Mouse (Mus musculus) frontal cortex, postnatal 14 days (tissue): ENCODE results near the gene Zfp426.

Experiments used
- DNase-seq, 2 experiments: peaks; one replicate each; pipeline ENCODE4 v3.0.0; 2022; ENCODE audit warnings: low spot score in 2 of 2

Gene Zfp426

DNA sequence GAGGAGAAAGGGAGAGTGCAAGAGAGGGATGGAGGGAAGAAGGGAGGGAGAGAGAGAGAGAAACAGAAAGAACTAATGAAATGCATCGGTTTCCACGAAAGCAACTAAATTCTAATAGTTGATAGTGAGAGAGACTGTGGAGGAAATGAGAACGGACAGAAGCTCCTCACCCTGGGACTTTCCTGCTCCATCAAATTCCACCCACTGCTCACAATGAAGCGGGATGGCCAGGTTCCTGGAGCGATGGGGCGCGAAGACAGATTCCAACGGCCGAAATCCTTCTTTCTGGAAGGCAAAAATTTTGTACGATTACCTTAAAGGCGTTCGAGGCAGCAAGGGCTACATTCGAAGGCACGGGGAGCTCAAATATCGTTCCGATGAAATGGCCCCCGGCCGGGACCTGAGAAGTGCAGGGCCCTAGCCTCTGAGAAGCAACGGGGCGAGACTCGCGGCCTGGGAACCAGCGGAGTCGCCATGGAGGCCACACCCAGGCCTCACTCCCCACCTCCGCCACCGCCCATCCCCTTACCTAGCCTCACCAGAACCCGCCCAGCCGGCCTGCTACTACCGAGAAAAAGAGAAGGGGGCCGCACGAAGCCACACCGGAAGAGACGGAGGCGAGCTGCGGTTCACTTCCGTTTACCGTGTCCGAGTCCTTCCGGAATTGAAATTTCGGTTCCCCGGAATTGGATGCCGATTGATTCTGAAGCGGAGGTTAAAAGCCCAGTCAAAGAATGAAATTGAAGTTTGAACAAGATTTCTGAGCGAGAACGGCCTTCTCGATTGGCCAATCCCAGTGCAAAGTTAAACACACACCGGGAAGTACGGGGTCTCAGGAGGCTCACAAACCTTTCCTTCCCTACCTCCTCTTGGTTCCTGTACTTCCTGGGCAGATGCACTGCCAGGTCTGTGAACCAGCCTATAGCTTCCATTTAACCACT, 32.9 kb downstream of the Zfp426 start, which contains the start of gene Zfp26:
Zfp26 (minus strand) TSS at position 786 of the 941 bp plus-strand sequence.
- DNase-seq, result peak; percentile 70 to 71

DNA sequence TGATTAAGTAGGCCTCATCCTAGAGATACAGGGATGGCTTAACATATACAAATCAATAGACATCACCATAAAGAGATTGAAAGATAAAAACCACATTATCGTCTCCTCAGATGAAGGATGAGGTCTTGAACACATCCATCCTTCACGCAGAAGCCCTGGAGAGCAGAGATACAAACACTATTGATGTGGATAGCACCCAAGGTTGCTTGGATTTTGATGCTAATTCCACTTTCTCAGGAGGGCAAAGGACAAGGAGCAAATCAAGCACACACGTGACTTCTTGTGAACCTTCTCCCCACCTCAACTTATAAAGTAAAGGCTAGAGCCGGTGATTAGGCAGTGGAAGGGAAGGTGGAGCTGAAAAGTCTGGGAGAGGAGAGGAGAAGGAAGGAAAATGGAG, 38.9 kb downstream of the Zfp426 start:
- DNase-seq, result no peak

DNA sequence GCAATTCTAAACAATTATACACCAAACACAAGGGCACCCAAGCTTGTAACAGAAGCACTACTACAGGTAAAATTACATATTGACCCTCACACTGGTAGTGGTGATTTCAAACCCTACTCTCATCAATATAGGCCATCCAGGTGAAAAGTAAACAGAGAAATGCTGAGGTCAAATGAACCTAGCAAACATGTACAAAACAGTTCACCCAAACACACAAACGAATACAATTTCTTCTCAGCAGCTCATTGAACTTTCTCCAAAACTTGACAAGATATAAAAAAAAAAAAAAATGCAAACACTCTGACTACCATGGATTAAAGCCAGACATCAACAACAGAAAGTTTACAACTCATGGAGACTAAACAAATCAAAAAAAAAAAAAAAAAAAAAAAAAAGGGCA, 41.1 kb downstream of the Zfp426 start:
- no peak for DNase-seq

DNA sequence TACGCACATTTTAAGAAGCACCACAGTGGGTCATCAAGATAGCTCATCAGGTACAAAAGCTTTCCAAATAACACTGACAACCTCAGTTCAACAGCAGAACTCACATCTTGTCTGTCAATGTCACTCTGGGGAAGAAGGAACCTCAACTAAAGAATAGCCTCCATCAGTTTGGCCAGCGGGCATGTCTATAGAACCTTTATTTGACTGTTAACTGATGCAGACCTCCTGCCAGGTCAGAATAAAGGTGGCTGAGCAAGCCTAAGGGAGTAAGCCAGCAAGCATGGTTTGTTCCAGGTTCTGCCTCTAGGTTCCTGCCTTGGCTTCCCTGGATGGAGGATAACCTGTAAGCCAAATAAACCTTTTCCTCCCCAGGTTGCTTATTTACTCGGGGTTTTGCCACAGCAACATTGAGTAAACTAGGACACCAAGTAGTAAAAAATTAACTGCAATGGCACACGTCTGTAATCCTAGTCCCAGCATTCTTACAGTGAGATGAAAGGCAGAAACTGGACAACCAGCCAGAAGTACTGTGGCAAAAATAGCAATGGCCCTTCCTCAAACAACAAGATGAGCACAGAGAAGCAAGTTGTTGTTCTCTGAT, 49.3 kb downstream of the Zfp426 start:
- no peak for DNase-seq

- DNase-seq, result no peak
These were observed 62.5 kb downstream of the Zfp426 start for GRCm38 (mm10) chr9:20430004-20430403.
